Mouse (Mus musculus) lung, embryonic 16.5 days (tissue): ENCODE results near the gene Olfr370. TPM values are rescaled to one million over a fixed set of nuclear protein-coding genes. Genes with fewer than 3 reads are reported as not detected.

ENCODE experiments used
- ATAC-seq: fragments of 200-750 bp; cut with Nextera tagmentation; 2 replicates; pipeline ENCODE4 v1.8.0; 2017; ENCODE audit warnings: low read depth, mild to moderate bottlenecking, moderate library complexity
- H3K27ac ChIP-seq: fragments of 300-500 bp; sonication (generic); 2 replicates; pipeline ENCODE4 v1.5.1; 2014; ENCODE audit warnings: mild to moderate bottlenecking, control low read depth, low read length
- H3K27me3 ChIP-seq: fragments of 300-500 bp; sonication (generic); 2 replicates; pipeline ENCODE4 v1.6.1; 2014; ENCODE audit warnings: low read depth, low read length, mixed read lengths; ENCODE audit not compliant: control insufficient read depth, insufficient read depth
- H3K36me3 ChIP-seq: fragments of 300-500 bp; sonication (generic); 2 replicates; pipeline ENCODE4 v1.6.1; 2014; ENCODE audit warnings: low read length; ENCODE audit not compliant: control insufficient read depth, insufficient read depth
- H3K4me1 ChIP-seq: fragments of 300-500 bp; sonication (generic); replicated peaks from 2 replicates; pipeline ENCODE4 v1.6.1; 2014; ENCODE audit warnings: low read length, mixed read lengths; ENCODE audit not compliant: control insufficient read depth, insufficient read depth
- H3K4me2 ChIP-seq: fragments of 300-500 bp; sonication (generic); 2 replicates; pipeline ENCODE4 v1.6.1; 2014; ENCODE audit warnings: low read depth, low read length, control low read depth
- H3K4me3 ChIP-seq: fragments of 300-500 bp; sonication (generic); 2 replicates; pipeline ENCODE4 v1.5.1; 2014; ENCODE audit warnings: mild to moderate bottlenecking, low read length, control low read depth
- H3K9ac ChIP-seq: fragments of 300-500 bp; sonication (generic); 2 replicates; pipeline ENCODE4 v1.6.1; 2014; ENCODE audit warnings: low read length, control low read depth
- H3K9me3 ChIP-seq: fragments of 300-500 bp; sonication (generic); 2 replicates; pipeline ENCODE4 v1.6.1; 2016; ENCODE audit warnings: low read length; ENCODE audit not compliant: control insufficient read depth
- WGBS: fragments of 180-500 bp; shearing (Covaris S2); extraction: QIAGEN DNeasy Blood & Tissue Kit; methylation state at CpG from one replicate; pipeline ENCODE4 v1.1.7; 2014; 5-methylcytosine and 5-hydroxymethylcytosine counted together
- polyA plus RNA-seq: library from polyadenylated mRNA; unstranded; fragments of >200 nt; fragmentation: Nextera tagmentation; extraction: Ambion mirVana; gene quantifications from 2 replicates; pipeline ENCODE4 v1.2.1, GENCODE M21; 2015

Gene Olfr370
- polyA plus RNA-seq, 1 experiment from 2014 or later: not detected

GRCm38 (mm10) chr8:83593325-83594166 is 58.0 kb downstream of the Olfr370 start:
- peak overlapping the region; percentile 91 for H3K9ac ChIP-seq
- H3K9me3 ChIP-seq: no peaks in the 10 kb centered on the region
- peak overlapping the region; percentile 89 for H3K4me2 ChIP-seq
- H3K36me3 ChIP-seq: no peaks in the 10 kb centered on the region
- 4% methylated on average over 22 of the region's 22 CpGs for WGBS
- no peaks in the 10 kb centered on the region for H3K27me3 ChIP-seq
- no peak for ATAC-seq
- peak overlapping the region; percentile 85 for H3K4me3 ChIP-seq
- H3K27ac ChIP-seq: peak overlapping the region; percentile 83
- peaks cover 11% of the 10 kb centered on the region for H3K4me1 ChIP-seq

GRCm38 (mm10) chr8:83594167-83595049 is 58.8 kb downstream of the Olfr370 start:
- no peaks in the 10 kb centered on the region for H3K36me3 ChIP-seq
- peak overlapping the region; percentile 85 for H3K4me3 ChIP-seq
- WGBS: under 1% methylated on average over 43 of the region's 43 CpGs
- peak overlapping the region; percentile 91 for H3K9ac ChIP-seq
- peak overlapping the region; percentile 89 for H3K4me2 ChIP-seq
- H3K27ac ChIP-seq: peak overlapping the region; percentile 86
- no peaks in the 10 kb centered on the region for H3K27me3 ChIP-seq
- ATAC-seq: peak; percentile 100
- peaks cover 11% of the 10 kb centered on the region for H3K4me1 ChIP-seq
- no peaks in the 10 kb centered on the region for H3K9me3 ChIP-seq

Other genes with a start within 250 kb of the Olfr370 start
- 0.16 TPM in 1 of 2 replicates, not detected in the other for gene Ucp1, start 245.4 kb upstream of the Olfr370 start, polyA plus RNA-seq
- gene Elmod2, start 203.3 kb upstream of the Olfr370 start, polyA plus RNA-seq: 16.5 and 17.0 TPM in 2 replicates
- not detected in 2 replicates for gene Mgat4d, start 187.3 kb upstream of the Olfr370 start, polyA plus RNA-seq
- 0.05 and 0.14 TPM in 2 replicates for gene Clgn, start 145.9 kb upstream of the Olfr370 start, polyA plus RNA-seq
- 114 TPM in 2 replicates for gene Scoc, start 77.4 kb upstream of the Olfr370 start, polyA plus RNA-seq
- gene Ndufb7, start 30.9 kb downstream of the Olfr370 start, polyA plus RNA-seq: 338 and 350 TPM in 2 replicates
- 491 and 509 TPM in 2 replicates for gene Tecr, start 72.2 kb downstream of the Olfr370 start, polyA plus RNA-seq
- 65.0 and 65.2 TPM in 2 replicates for gene Dnajb1, start 72.4 kb downstream of the Olfr370 start, polyA plus RNA-seq
- 178 and 190 TPM in 2 replicates for gene Gipc1, start 116.9 kb downstream of the Olfr370 start, polyA plus RNA-seq
- 1.4 TPM in 2 replicates for gene Ptger1, start 130.9 kb downstream of the Olfr370 start, polyA plus RNA-seq
- 27.2 and 31.8 TPM in 2 replicates for gene Pkn1, start 163.4 kb downstream of the Olfr370 start, polyA plus RNA-seq
- 150 and 158 TPM in 2 replicates for gene Ddx39, start 179.4 kb downstream of the Olfr370 start, polyA plus RNA-seq
- 77.6 and 78.2 TPM in 2 replicates for gene Adgre5, start 205.5 kb downstream of the Olfr370 start, polyA plus RNA-seq